8 mouse cellular contexts compared by ENCODE assay signal in the genomic region with DNA sequence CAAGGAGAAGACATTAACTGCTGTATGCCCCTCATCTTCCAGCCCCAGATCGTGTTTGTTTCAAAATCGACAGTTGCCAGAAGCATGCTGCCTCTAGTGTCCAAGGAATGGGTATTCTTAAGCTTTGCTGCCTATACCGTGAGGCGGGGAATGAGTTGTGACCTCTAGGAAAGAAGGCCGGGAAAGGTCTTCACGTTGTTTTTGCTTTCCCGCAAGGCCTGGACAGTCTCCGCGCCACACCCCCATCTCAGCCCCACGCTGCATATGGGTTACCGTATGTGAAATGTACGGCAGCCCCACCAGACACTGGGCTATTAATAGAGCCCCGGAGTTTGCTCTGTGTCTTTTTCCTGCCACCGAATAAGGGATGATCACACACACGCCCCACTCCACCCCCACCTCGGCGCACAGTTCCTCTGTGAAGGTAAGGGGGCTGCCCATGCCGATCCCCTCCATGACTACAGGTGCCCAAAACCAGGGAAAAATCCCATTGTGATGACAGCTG. TPM values are rescaled to one million over a fixed set of nuclear protein-coding genes. Genes with fewer than 3 reads are reported as not detected.
DNase-seq lines count a peak whose midpoint lies in the region; ATAC-seq and TF ChIP-seq lines count a peak whose summit lies in the region.
"Had no signal": no experiment of that assay in that cellular context is flagged by ENCODE, and none has a peak within 500 bp of the region (broad histone marks: within the 10 kb centered on the region; RNA-seq: fewer than 3 reads in every experiment).

No protein-coding gene starts in this region.

- 0 out of 2 replicates have a peak, but pooled peaks have one; percentile 38 for ATAC-seq in lung, embryonic 16.5 days (ENCODE audit: low read depth)
- peak; percentile 21 for ATAC-seq in forebrain, postnatal 0 days
- peak; percentile 18 for ATAC-seq in neural tube, embryonic 14.5 days (ENCODE audit: low read depth)

- no peak overlapping the region for H3K27ac ChIP-seq in lung, embryonic 16.5 days (ENCODE audit: low read length)
- H3K27ac ChIP-seq in forebrain, postnatal 0 days (ENCODE audit: low read depth, low read length): peak overlapping the region; percentile 84
- H3K27ac ChIP-seq in neural tube, embryonic 14.5 days (ENCODE audit: low read depth, low read length): peak overlapping the region; percentile 80

- H3K4me2 ChIP-seq in lung, embryonic 16.5 days (ENCODE audit: low read depth, low read length): peak overlapping the region; percentile 10; the same call in 1 of the 2 replicates
- peak overlapping the region; percentile 84 for H3K4me2 ChIP-seq in forebrain, postnatal 0 days (ENCODE audit: low read depth)
- H3K4me2 ChIP-seq in neural tube, embryonic 14.5 days (ENCODE audit: low read depth, low read length): peak overlapping the region; percentile 81

- H3K9me3 ChIP-seq in lung, embryonic 16.5 days (ENCODE audit: control insufficient read depth, low read length): no peaks in the 10 kb centered on the region
- H3K9me3 ChIP-seq in forebrain, postnatal 0 days (ENCODE audit: low read length): no peaks in the 10 kb centered on the region
- no peaks in the 10 kb centered on the region for H3K9me3 ChIP-seq in neural tube, embryonic 14.5 days (ENCODE audit: control insufficient read depth, low read length)

- peaks cover 10% of the 10 kb centered on the region; the same call in 1 of the 2 replicates for H3K4me1 ChIP-seq in lung, embryonic 16.5 days (replicated peaks; ENCODE audit: control insufficient read depth, insufficient read depth, low read length)
- peaks cover 19% of the 10 kb centered on the region for H3K4me1 ChIP-seq in forebrain, postnatal 0 days (ENCODE audit: insufficient read depth)
- peaks cover 17% of the 10 kb centered on the region; the same call in 1 of the 2 replicates for H3K4me1 ChIP-seq in neural tube, embryonic 14.5 days (ENCODE audit: control insufficient read depth, insufficient read depth, low read length)

- no peak for DNase-seq in lung, adult 18-20 months
- DNase-seq in forebrain, postnatal 0 days: peak; percentile 72
- DNase-seq in layer of hippocampus, postnatal 25 days (ENCODE audit: extremely low spot score in 1 of 2, low spot score in 1 of 2): peak; percentile 31 to 33
- no peak for DNase-seq in adrenal gland, postnatal 36 days
- DNase-seq in thymus, postnatal 4 days: no peak

- no peak overlapping the region for H3K9ac ChIP-seq in lung, embryonic 16.5 days (ENCODE audit: low read length)
- H3K9ac ChIP-seq in forebrain, postnatal 0 days: peak overlapping the region; percentile 76
- H3K9ac ChIP-seq in neural tube, embryonic 14.5 days (replicated peaks; ENCODE audit: low read depth, low read length): peak overlapping the region; percentile 75

- peak overlapping the region; percentile 19; the same call in 1 of the 2 replicates for H3K4me3 ChIP-seq in lung, embryonic 16.5 days (ENCODE audit: low read length)
- peak overlapping the region; percentile 70 for H3K4me3 ChIP-seq in forebrain, postnatal 0 days (ENCODE audit: low read depth, low read length)
- peak overlapping the region; percentile 73 for H3K4me3 ChIP-seq in neural tube, embryonic 14.5 days (ENCODE audit: low read depth, low read length)

- TF ChIP-seq CTCF in forebrain, postnatal 0 days (IDR thresholded peaks at IDR 0.05; ENCODE audit: low read depth): peak; percentile 51

- 2% methylated on average over 18 of the region's 18 CpGs for WGBS in lung, embryonic 16.5 days
- WGBS in forebrain, postnatal 0 days: under 1% methylated on average over 18 of the region's 18 CpGs
- under 1% methylated on average over 18 of the region's 18 CpGs for WGBS in neural tube, embryonic 14.5 days

- H3K36me3 ChIP-seq in lung, embryonic 16.5 days (ENCODE audit: control insufficient read depth, insufficient read depth, low read length): no peaks in the 10 kb centered on the region
- H3K36me3 ChIP-seq in forebrain, postnatal 0 days (ENCODE audit: insufficient read depth): no peaks in the 10 kb centered on the region
- no peaks in the 10 kb centered on the region for H3K36me3 ChIP-seq in neural tube, embryonic 14.5 days (ENCODE audit: control insufficient read depth, insufficient read depth, low read length)

- H3K27me3 ChIP-seq in lung, embryonic 16.5 days (ENCODE audit: control insufficient read depth, insufficient read depth, low read depth, low read length): peaks cover 74% of the 10 kb centered on the region
- H3K27me3 ChIP-seq in forebrain, postnatal 0 days (ENCODE audit: insufficient read depth, low read length): no peaks in the 10 kb centered on the region
- peaks cover 2% of the 10 kb centered on the region; the same call in 1 of the 2 replicates for H3K27me3 ChIP-seq in neural tube, embryonic 14.5 days (ENCODE audit: control insufficient read depth, insufficient read depth, low read length)

RNA-seq across cellular contexts. Expression of a gene that starts 2.0 kb away (rescaled TPM):
- 0.08 TPM in 1 of 2 replicates, not detected in the other for polyA plus RNA-seq in lung, embryonic 16.5 days (2015; fragmentation: Nextera tagmentation; extraction: Ambion mirVana)
- 29.9 and 32.7 TPM in 2 replicates for total RNA-seq in forebrain, postnatal 0 days (2014; rRNA removed)
- polyA plus RNA-seq in forebrain, postnatal 0 days (2015; fragmentation: Nextera tagmentation; extraction: Ambion mirVana): 20.6 and 36.4 TPM in 2 replicates
- 10 to 100 TPM; 66.7 to 71.6 TPM for total RNA-seq in layer of hippocampus, postnatal 25 days (2021)
- polyA plus RNA-seq in neural tube, embryonic 14.5 days (2014; fragmentation: Nextera tagmentation; extraction: Ambion mirVana): 43.6 and 45.9 TPM in 2 replicates
- not detected for total RNA-seq in adrenal gland, postnatal 36 days (2021)
- polyA plus RNA-seq: liver, embryonic 16.5 days had no signal

Comparison
In these comparisons a context has a peak if more than half of its experiments do, and no peak if none do; other contexts are left out.
1. H3K4me2 ChIP-seq: peak in every context shown above with its lines; median percentile 84 in forebrain, postnatal 0 days; 81 in neural tube, embryonic 14.5 days; 10 in lung, embryonic 16.5 days.
2. H3K4me3 ChIP-seq: peak in every context shown above with its lines; median percentile 73 in neural tube, embryonic 14.5 days; 70 in forebrain, postnatal 0 days; 19 in lung, embryonic 16.5 days.
3. DNase-seq: peak in forebrain, postnatal 0 days (single experiment) and layer of hippocampus, postnatal 25 days (2 of 2); none in lung, adult 18-20 months (0 of 2), adrenal gland, postnatal 36 days (0 of 2) and thymus, postnatal 4 days (single experiment).
4. RNA of a gene that starts 2.0 kb away (total RNA-seq): 66.7 to 71.6 TPM in layer of hippocampus, postnatal 25 days and 29.9 to 32.7 TPM in forebrain, postnatal 0 days; not detected in adrenal gland, postnatal 36 days; every median in the first group is over 10 times any median in the second.
5. Peak in every context shown above with its lines, with median percentiles within 50 percentile points of each other: ATAC-seq.